Mouse (Mus musculus) neural tube, embryonic 15.5 days (tissue): ENCODE results near the gene Wars2. TPM values are rescaled to one million over a fixed set of nuclear protein-coding genes. Genes with fewer than 3 reads are reported as not detected.
A peak's percentile ranks its signal among the peaks of the same experiment; 100 is the strongest.

Experiments
- ATAC-seq: fragments of 200-750 bp; cut with Nextera tagmentation; 2 replicates; pipeline ENCODE4 v1.8.0; 2017; ENCODE audit warnings: mild to moderate bottlenecking, moderate TSS enrichment, moderate library complexity; ENCODE audit not compliant: low FRiP score
- H3K27ac ChIP-seq: fragments of 300-500 bp; sonication (generic); replicated peaks from 2 replicates; pipeline ENCODE4 v1.5.1; 2015; ENCODE audit warnings: mild to moderate bottlenecking, inconsistent platforms
- H3K27me3 ChIP-seq: fragments of 300-500 bp; sonication (generic); replicated peaks from 2 replicates; pipeline ENCODE4 v1.6.1; 2015; ENCODE audit warnings: inconsistent platforms
- H3K36me3 ChIP-seq: fragments of 300-500 bp; sonication (generic); 2 replicates; pipeline ENCODE4 v1.6.1; 2015; ENCODE audit warnings: inconsistent platforms
- H3K4me1 ChIP-seq: fragments of 300-500 bp; sonication (generic); 2 replicates; pipeline ENCODE4 v1.6.1; 2015; ENCODE audit warnings: inconsistent platforms
- H3K4me2 ChIP-seq: fragments of 300-500 bp; sonication (generic); 2 replicates; pipeline ENCODE4 v1.6.1; 2015; ENCODE audit warnings: inconsistent platforms, mild to moderate bottlenecking, moderate library complexity
- H3K4me3 ChIP-seq: fragments of 300-500 bp; sonication (generic); replicated peaks from 2 replicates; pipeline ENCODE4 v1.5.1; 2015; ENCODE audit warnings: mild to moderate bottlenecking, inconsistent platforms
- H3K9ac ChIP-seq: fragments of 300-500 bp; sonication (generic); replicated peaks from 2 replicates; pipeline ENCODE4 v1.6.1; 2015; ENCODE audit warnings: mild to moderate bottlenecking, inconsistent platforms
- H3K9me3 ChIP-seq: fragments of 300-500 bp; sonication (generic); replicated peaks from 2 replicates; pipeline ENCODE4 v1.6.1; 2016; ENCODE audit warnings: inconsistent platforms
- WGBS: fragments of 180-500 bp; shearing (Covaris S2); methylation state at CpG from one replicate; pipeline ENCODE4 v1.1.7; 2015; ENCODE audit warnings: mixed read lengths; 5-methylcytosine and 5-hydroxymethylcytosine counted together
- polyA plus RNA-seq: library from polyadenylated mRNA; unstranded; fragments of >200 nt; fragmentation: Nextera tagmentation; extraction: Ambion mirVana; gene quantifications from 2 replicates; pipeline ENCODE4 v1.2.1, GENCODE M21; 2015

The Wars2 gene
- polyA plus RNA-seq, 1 experiment from 2014 or later = 4.5 TPM

- peak within 1 kb of the TSS; percentile 9; the same call in 1 of the 2 replicates for H3K4me2 ChIP-seq
- 0% methylated on average over 19 of the region's 20 CpGs for WGBS
- H3K9me3 ChIP-seq = no peaks in the 10 kb centered on the region
- H3K27ac ChIP-seq = no peak within 1 kb of the TSS
- H3K4me1 ChIP-seq = peaks cover 9% of the 10 kb centered on the region; the same call in 1 of the 2 replicates
- no peak for ATAC-seq
- H3K4me3 ChIP-seq = peak within 1 kb of the TSS; percentile 2; the same call in 1 of the 2 replicates
- no peak within 1 kb of the TSS for H3K9ac ChIP-seq
- H3K36me3 ChIP-seq = no peaks in the 10 kb centered on the region
- peaks cover 95% of the 10 kb centered on the region for H3K27me3 ChIP-seq
Observed at GRCm38 (mm10) chr3:99240213-99240720, 99.4 kb downstream of the Wars2 start, which contains the start of gene Tbx15. Gene Tbx15, plus strand, starts transcription at chr3:99240381.

DNA sequence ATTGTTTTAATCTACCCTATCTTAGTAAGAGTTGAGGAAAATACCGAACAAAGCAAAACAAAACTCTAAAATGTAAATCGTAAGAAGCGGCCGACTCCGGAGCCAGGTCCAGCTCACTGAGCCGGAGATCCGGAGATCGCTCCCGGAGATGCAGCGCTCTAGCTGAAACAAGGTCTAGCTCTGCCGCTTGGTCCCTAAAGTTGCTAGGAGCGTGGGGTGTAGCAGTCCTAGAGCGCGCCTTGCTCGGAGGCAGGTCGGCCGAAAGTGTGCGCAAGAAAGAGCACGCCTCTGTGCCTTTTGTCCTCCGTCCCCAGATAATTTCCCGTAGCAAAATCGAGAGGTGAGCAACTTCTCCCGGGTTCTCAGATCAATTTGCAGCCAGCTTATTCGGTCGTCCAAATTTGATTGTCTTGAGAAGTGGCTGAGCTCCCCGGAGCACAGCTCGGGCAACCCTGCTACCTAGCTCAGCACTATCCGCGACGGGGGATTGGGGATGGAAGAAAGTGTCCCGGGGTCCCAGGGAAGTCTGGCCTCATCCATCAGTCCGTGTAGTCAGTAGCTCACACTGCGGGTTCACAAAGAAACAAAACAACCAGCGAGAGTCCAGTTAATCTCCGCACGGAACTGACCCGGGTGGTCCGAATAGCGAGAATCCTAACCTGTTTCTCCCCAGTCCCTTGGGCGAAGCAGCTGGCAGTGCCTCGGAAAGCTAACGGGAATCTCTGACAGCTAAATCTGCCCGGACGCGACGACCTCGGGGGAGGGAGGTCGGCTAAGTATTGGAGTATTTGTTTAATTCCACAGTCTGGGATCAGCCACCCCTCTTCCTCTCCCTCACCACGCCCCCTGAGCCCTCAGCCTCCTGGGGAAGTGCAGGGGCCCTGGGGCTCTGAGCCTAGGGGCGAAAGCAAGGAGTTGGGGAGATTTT is 100.2 kb downstream of the Wars2 start:
- peak overlapping the region; percentile 2; the same call in 1 of the 2 replicates for H3K4me3 ChIP-seq
- no peaks in the 10 kb centered on the region for H3K36me3 ChIP-seq
- H3K4me1 ChIP-seq = peaks cover 8% of the 10 kb centered on the region; the same call in 1 of the 2 replicates
- ATAC-seq = no peak
- no peaks in the 10 kb centered on the region for H3K9me3 ChIP-seq
- no peak overlapping the region for H3K27ac ChIP-seq
- no peak overlapping the region for H3K9ac ChIP-seq
- H3K4me2 ChIP-seq = peak overlapping the region; percentile 9; the same call in 1 of the 2 replicates
- peaks cover 95% of the 10 kb centered on the region for H3K27me3 ChIP-seq
- WGBS = under 1% methylated on average over 50 of the region's 50 CpGs

DNA sequence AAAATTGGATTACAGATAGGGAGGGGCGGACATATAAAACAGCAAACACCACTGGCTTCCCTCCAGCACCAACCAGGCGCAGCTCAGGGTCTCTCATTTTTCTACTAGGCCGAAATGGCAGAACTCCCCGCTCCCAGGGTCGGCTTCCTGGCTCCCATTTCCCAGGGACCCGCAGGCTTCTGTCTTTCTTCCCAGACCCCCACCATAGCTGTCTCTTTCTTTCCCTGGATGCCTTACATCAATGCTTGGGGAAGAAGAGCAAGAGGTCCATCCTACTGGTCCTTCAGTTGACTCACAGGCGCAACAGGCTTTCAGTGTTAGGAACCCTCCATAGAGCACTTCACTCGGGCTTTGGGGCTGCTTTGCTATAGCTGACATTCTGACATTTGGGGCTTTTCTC is 101.6 kb downstream of the Wars2 start:
- H3K27ac ChIP-seq = no peak overlapping the region
- H3K36me3 ChIP-seq = no peaks in the 10 kb centered on the region
- ATAC-seq = no peak
- H3K4me3 ChIP-seq = no peak overlapping the region
- no peaks in the 10 kb centered on the region for H3K9me3 ChIP-seq
- H3K9ac ChIP-seq = no peak overlapping the region
- no peak overlapping the region for H3K4me2 ChIP-seq
- peaks cover 98% of the 10 kb centered on the region for H3K27me3 ChIP-seq
- WGBS = 2% methylated on average over 8 of the region's 8 CpGs
- peaks cover 8% of the 10 kb centered on the region; the same call in 1 of the 2 replicates for H3K4me1 ChIP-seq

DNA sequence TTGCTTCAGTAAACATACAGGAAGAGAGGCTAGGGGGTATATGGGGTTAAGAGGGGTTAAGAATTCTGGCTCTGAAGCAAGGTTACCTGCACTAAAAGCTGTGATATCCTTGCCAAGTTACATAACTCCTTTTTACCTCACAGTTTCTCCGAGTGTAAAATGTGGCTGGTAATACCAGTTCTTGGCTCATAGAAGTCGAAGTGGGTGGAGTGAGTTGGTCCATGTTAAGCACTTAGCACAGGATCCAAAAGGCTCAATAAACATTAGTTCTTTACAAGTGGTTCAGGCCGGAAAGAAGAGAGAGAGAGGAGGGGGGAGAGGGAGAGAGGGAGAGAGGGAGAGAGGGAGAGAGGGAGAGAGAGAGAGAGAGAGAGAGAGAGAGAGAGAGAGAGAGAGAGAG is 104.5 kb downstream of the Wars2 start:
- Histone ChIP-seq H3K9me3 (no peaks in the 10 kb centered on the region), H3K4me2 (no peak overlapping the region), H3K27ac (no peak overlapping the region), H3K36me3 (no peaks in the 10 kb centered on the region), H3K9ac (no peak overlapping the region), H3K4me3 (no peak overlapping the region), H3K4me1 (peaks cover 11% of the 10 kb centered on the region), H3K27me3 (peaks cover 97% of the 10 kb centered on the region)
- 12% methylated on average over 3 of the region's 3 CpGs for WGBS
- no peak for ATAC-seq

DNA sequence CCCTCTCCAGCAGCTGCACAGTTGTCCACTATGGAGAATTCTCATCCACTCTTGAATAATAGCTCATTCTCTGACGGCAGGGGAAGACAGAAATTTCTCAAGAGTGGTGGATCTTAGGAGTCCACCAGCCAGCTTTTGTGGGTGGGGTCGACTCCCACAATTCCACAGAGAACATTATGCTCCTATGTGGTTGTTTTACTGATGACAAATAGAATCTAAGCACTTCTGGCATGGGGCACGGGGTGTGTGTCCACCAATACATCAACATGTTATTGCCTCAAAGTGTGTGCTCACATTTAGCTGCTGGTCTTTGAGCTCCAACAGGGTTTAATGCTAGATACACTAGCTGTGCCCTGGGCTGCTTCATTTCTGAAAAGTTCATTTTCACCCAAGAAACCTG is 105.8 kb downstream of the Wars2 start:
- Histone ChIP-seq H3K27me3 (peaks cover 98% of the 10 kb centered on the region), H3K4me2 (no peak overlapping the region), H3K27ac (no peak overlapping the region), H3K4me3 (no peak overlapping the region), H3K36me3 (no peaks in the 10 kb centered on the region), H3K4me1 (peaks cover 4% of the 10 kb centered on the region; the same call in 1 of the 2 replicates), H3K9ac (no peak overlapping the region), H3K9me3 (no peaks in the 10 kb centered on the region)
- no peak for ATAC-seq
- WGBS = 22% methylated on average over 3 of the region's 3 CpGs

DNA sequence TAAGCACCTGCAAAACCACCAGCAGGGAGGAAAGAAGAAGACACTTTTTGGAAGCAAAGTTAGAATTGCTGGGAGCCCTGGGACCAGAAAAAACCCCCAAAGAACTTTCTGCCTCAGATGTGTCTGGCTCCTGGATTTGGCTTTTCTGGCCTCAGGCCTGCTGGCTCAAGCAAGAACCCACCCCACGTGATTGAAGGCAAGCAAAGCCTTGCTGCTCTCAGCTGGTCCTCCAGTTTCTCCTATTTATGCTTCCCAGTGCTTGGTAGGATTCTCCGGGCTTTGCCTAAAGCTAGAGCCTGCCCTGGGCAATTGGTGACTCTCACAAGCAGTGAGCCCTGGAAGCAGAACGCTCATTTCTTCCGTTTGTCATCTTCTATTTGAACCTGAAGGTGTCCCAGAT is 106.7 kb downstream of the Wars2 start:
- no peak overlapping the region for H3K27ac ChIP-seq
- peaks cover 99% of the 10 kb centered on the region for H3K27me3 ChIP-seq
- no peak for ATAC-seq
- 3% methylated on average over 4 of the region's 4 CpGs for WGBS
- H3K4me2 ChIP-seq = no peak overlapping the region
- peaks cover 4% of the 10 kb centered on the region; the same call in 1 of the 2 replicates for H3K4me1 ChIP-seq
- no peak overlapping the region for H3K4me3 ChIP-seq
- H3K9me3 ChIP-seq = no peaks in the 10 kb centered on the region
- no peaks in the 10 kb centered on the region for H3K36me3 ChIP-seq
- H3K9ac ChIP-seq = no peak overlapping the region

GRCm38 (mm10) chr3:99247996-99248801 is 107.3 kb downstream of the Wars2 start:
- H3K9ac ChIP-seq = no peak overlapping the region
- H3K27ac ChIP-seq = no peak overlapping the region
- no peak overlapping the region for H3K4me3 ChIP-seq
- H3K4me1 ChIP-seq = peaks cover 4% of the 10 kb centered on the region; the same call in 1 of the 2 replicates
- peaks cover 97% of the 10 kb centered on the region for H3K27me3 ChIP-seq
- H3K36me3 ChIP-seq = no peaks in the 10 kb centered on the region
- H3K4me2 ChIP-seq = no peak overlapping the region
- no peak for ATAC-seq
- 2% methylated on average over 28 of the region's 28 CpGs for WGBS
- no peaks in the 10 kb centered on the region for H3K9me3 ChIP-seq

- WGBS = under 1% methylated on average over 25 of the region's 25 CpGs
- Histone ChIP-seq H3K9me3 (no peaks in the 10 kb centered on the region), H3K4me1 (peaks cover 10% of the 10 kb centered on the region), H3K27me3 (peaks cover 96% of the 10 kb centered on the region), H3K4me2 (no peak overlapping the region), H3K9ac (no peak overlapping the region), H3K27ac (no peak overlapping the region), H3K4me3 (no peak overlapping the region), H3K36me3 (no peaks in the 10 kb centered on the region)
- ATAC-seq = no peak
Observed at GRCm38 (mm10) chr3:99248831-99249550, 108.1 kb downstream of the Wars2 start.

DNA sequence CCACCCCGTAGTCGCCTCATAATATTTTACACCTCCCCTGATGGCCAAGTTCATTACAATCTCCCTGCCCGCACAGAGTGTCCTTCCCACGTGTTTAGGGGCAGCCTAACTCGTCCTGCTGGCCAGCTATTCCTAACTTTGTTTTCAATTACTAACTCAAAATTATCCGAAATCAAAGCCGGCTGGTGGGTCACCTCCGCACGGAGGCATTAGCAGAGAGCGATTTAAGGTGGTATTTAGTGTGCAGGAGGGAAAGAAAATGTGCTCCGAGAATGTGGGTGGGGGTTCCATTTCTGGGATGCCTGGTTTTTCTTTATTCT is 108.6 kb downstream of the Wars2 start:
- ATAC-seq = no peak
- Histone ChIP-seq H3K36me3 (no peaks in the 10 kb centered on the region), H3K27me3 (peaks cover 96% of the 10 kb centered on the region), H3K9me3 (no peaks in the 10 kb centered on the region), H3K4me1 (peaks cover 12% of the 10 kb centered on the region), H3K4me2 (no peak overlapping the region), H3K9ac (no peak overlapping the region), H3K4me3 (no peak overlapping the region), H3K27ac (no peak overlapping the region)
- 2% methylated on average over 11 of the region's 11 CpGs for WGBS

GRCm38 (mm10) chr3:99249906-99250305 is 109.0 kb downstream of the Wars2 start:
- H3K9me3 ChIP-seq = no peaks in the 10 kb centered on the region
- no peak overlapping the region for H3K9ac ChIP-seq
- H3K4me3 ChIP-seq = no peak overlapping the region
- no peaks in the 10 kb centered on the region for H3K36me3 ChIP-seq
- H3K27me3 ChIP-seq = peaks cover 96% of the 10 kb centered on the region
- H3K27ac ChIP-seq = no peak overlapping the region
- under 1% methylated on average over 6 of the region's 6 CpGs for WGBS
- no peak overlapping the region for H3K4me2 ChIP-seq
- no peak for ATAC-seq
- H3K4me1 ChIP-seq = peaks cover 12% of the 10 kb centered on the region
